Mouse (Mus musculus) forebrain, embryonic 11.5 days (tissue): Measurements from ENCODE around the gene Tspan13. TPM values are rescaled to one million over a fixed set of nuclear protein-coding genes. Genes with fewer than 3 reads are reported as not detected.

ENCODE experiments used
- ATAC-seq: fragments of 200-750 bp; cut with Nextera tagmentation; replicated peaks from 2 replicates; pipeline ENCODE4 v1.8.0; 2017; ENCODE audit warnings: moderate TSS enrichment; ENCODE audit not compliant: low FRiP score
- DNase-seq: peaks from one replicate; pipeline ENCODE4 v3.0.0-alpha.2; 2017; ENCODE audit warnings: low spot score
- H3K27ac ChIP-seq: fragments of 300-500 bp; sonication (generic); 2 replicates; pipeline ENCODE4 v1.5.1; 2014; ENCODE audit warnings: low read depth, low read length
- H3K27me3 ChIP-seq: fragments of 300-500 bp; sonication (generic); 2 replicates; pipeline ENCODE4 v1.6.1; 2014; ENCODE audit warnings: mild to moderate bottlenecking, low read length, mixed read lengths; ENCODE audit not compliant: control insufficient read depth, insufficient read depth
- H3K36me3 ChIP-seq: fragments of 300-500 bp; sonication (generic); 2 replicates; pipeline ENCODE4 v1.6.1; 2014; ENCODE audit warnings: mild to moderate bottlenecking, low read length, moderate library complexity, mixed read lengths; ENCODE audit not compliant: control insufficient read depth, insufficient read depth
- H3K4me1 ChIP-seq: fragments of 300-500 bp; sonication (generic); replicated peaks from 2 replicates; pipeline ENCODE4 v1.6.1; 2014; ENCODE audit warnings: low read length, mixed read lengths; ENCODE audit not compliant: control insufficient read depth, insufficient read depth
- H3K4me2 ChIP-seq: fragments of 300-500 bp; sonication (generic); 2 replicates; pipeline ENCODE4 v1.6.1; 2014; ENCODE audit warnings: low read depth, mild to moderate bottlenecking, low read length, moderate library complexity, mixed read lengths; ENCODE audit not compliant: severe bottlenecking
- H3K4me3 ChIP-seq: fragments of 300-500 bp; sonication (generic); 2 replicates; pipeline ENCODE4 v1.5.1; 2014; ENCODE audit warnings: low read depth, low read length
- H3K9ac ChIP-seq: fragments of 300-500 bp; sonication (generic); 2 replicates; pipeline ENCODE4 v1.6.1; 2014; ENCODE audit warnings: low read length
- H3K9me3 ChIP-seq: fragments of 300-500 bp; sonication (generic); 2 replicates; pipeline ENCODE4 v1.6.1; 2016; ENCODE audit warnings: low read length, mixed read lengths; ENCODE audit not compliant: control insufficient read depth
- WGBS: fragments of 180-500 bp; shearing (Covaris S2); extraction: QIAGEN DNeasy Blood & Tissue Kit; methylation state at CpG from one replicate; pipeline ENCODE4 v1.1.7; 2014; 5-methylcytosine and 5-hydroxymethylcytosine counted together
- polyA plus RNA-seq: library from polyadenylated mRNA; unstranded; fragments of >200 nt; fragmentation: Nextera tagmentation; extraction: Ambion mirVana; gene quantifications from 2 replicates; pipeline ENCODE4 v1.2.1, GENCODE M21; 2014

Tspan13 gene
- 187 and 199 TPM in 2 replicates for polyA plus RNA-seq

- peak within 1 kb of the TSS; percentile 97 for H3K9ac ChIP-seq
- no peaks in the 10 kb centered on the region; the same call in 1 of the 2 replicates for H3K4me1 ChIP-seq
- peak within 1 kb of the TSS; percentile 72 for H3K27ac ChIP-seq
- under 1% methylated on average over 35 of the region's 35 CpGs for WGBS
- no peaks in the 10 kb centered on the region for H3K9me3 ChIP-seq
- peak within 1 kb of the TSS; percentile 59 for H3K4me2 ChIP-seq
- H3K27me3 ChIP-seq = no peaks in the 10 kb centered on the region
- peak; percentile 99 for ATAC-seq
- H3K4me3 ChIP-seq = peak within 1 kb of the TSS; percentile 93
- H3K36me3 ChIP-seq = no peaks in the 10 kb centered on the region
- DNase-seq = peak; percentile 95
These were observed at the start of gene Tspan13 for GRCm38 (mm10) chr12:36042348-36042778. TSS of gene Tspan13 (minus strand) at chr12:36042500.

- DNase-seq (no peak), ATAC-seq (no peak)
- H3K4me1 ChIP-seq = no peaks in the 10 kb centered on the region
- H3K9ac ChIP-seq = no peak overlapping the region
- no peak overlapping the region for H3K27ac ChIP-seq
- no peaks in the 10 kb centered on the region for H3K27me3 ChIP-seq
- no peaks in the 10 kb centered on the region for H3K9me3 ChIP-seq
- no peak overlapping the region for H3K4me3 ChIP-seq
- 97% methylated on average over 10 of the region's 10 CpGs for WGBS
- peaks cover 3% of the 10 kb centered on the region; the same call in 1 of the 2 replicates for H3K36me3 ChIP-seq
- no peak overlapping the region for H3K4me2 ChIP-seq
These were observed 49.7 kb upstream of the Tspan13 start for GRCm38 (mm10) chr12:36091964-36092363.

- Histone ChIP-seq H3K27ac (no peak overlapping the region), H3K4me3 (no peak overlapping the region), H3K9me3 (no peaks in the 10 kb centered on the region), H3K27me3 (no peaks in the 10 kb centered on the region), H3K4me1 (no peaks in the 10 kb centered on the region), H3K36me3 (peaks cover 3% of the 10 kb centered on the region; the same call in 1 of the 2 replicates), H3K4me2 (no peak overlapping the region), H3K9ac (no peak overlapping the region)
- no peak for ATAC-seq
- 87% methylated on average over 6 of the region's 6 CpGs for WGBS
- no peak for DNase-seq
These were observed 46.9 kb upstream of the Tspan13 start for GRCm38 (mm10) chr12:36089221-36089620.

GRCm38 (mm10) chr12:36088804-36089203, 46.5 kb upstream of the Tspan13 start:
- H3K27me3 ChIP-seq = no peaks in the 10 kb centered on the region
- H3K4me1 ChIP-seq = no peaks in the 10 kb centered on the region
- H3K9me3 ChIP-seq = no peaks in the 10 kb centered on the region
- ATAC-seq (no peak), DNase-seq (no peak)
- no peak overlapping the region for H3K27ac ChIP-seq
- H3K9ac ChIP-seq = no peak overlapping the region
- H3K4me2 ChIP-seq = no peak overlapping the region
- peaks cover 3% of the 10 kb centered on the region; the same call in 1 of the 2 replicates for H3K36me3 ChIP-seq
- 93% methylated on average over 1 of the region's 1 CpGs for WGBS
- no peak overlapping the region for H3K4me3 ChIP-seq

GRCm38 (mm10) chr12:36085380-36085779, 43.1 kb upstream of the Tspan13 start:
- no peak overlapping the region for H3K9ac ChIP-seq
- H3K4me1 ChIP-seq = no peaks in the 10 kb centered on the region
- no peak overlapping the region for H3K27ac ChIP-seq
- no peaks in the 10 kb centered on the region for H3K9me3 ChIP-seq
- ATAC-seq (no peak), DNase-seq (no peak)
- H3K36me3 ChIP-seq = no peaks in the 10 kb centered on the region
- no peak overlapping the region for H3K4me2 ChIP-seq
- H3K4me3 ChIP-seq = no peak overlapping the region
- 91% methylated on average over 2 of the region's 2 CpGs for WGBS
- H3K27me3 ChIP-seq = no peaks in the 10 kb centered on the region

- WGBS = 79% methylated on average over 4 of the region's 4 CpGs
- H3K9me3 ChIP-seq = no peaks in the 10 kb centered on the region
- DNase-seq (no peak), ATAC-seq (no peak)
- H3K4me1 ChIP-seq = no peaks in the 10 kb centered on the region
- no peaks in the 10 kb centered on the region for H3K36me3 ChIP-seq
- H3K4me3 ChIP-seq = no peak overlapping the region
- H3K27me3 ChIP-seq = no peaks in the 10 kb centered on the region
- H3K27ac ChIP-seq = no peak overlapping the region
- no peak overlapping the region for H3K4me2 ChIP-seq
- H3K9ac ChIP-seq = no peak overlapping the region
These were observed 36.0 kb upstream of the Tspan13 start for GRCm38 (mm10) chr12:36078101-36078899.

- Histone ChIP-seq H3K27me3 (no peaks in the 10 kb centered on the region), H3K4me2 (no peak overlapping the region), H3K4me3 (no peak overlapping the region), H3K9ac (no peak overlapping the region), H3K36me3 (no peaks in the 10 kb centered on the region), H3K9me3 (no peaks in the 10 kb centered on the region), H3K27ac (no peak overlapping the region), H3K4me1 (no peaks in the 10 kb centered on the region)
- WGBS = 11% methylated on average over 5 of the region's 5 CpGs
- ATAC-seq = no peak
- DNase-seq = no peak
These were observed 30.6 kb upstream of the Tspan13 start for GRCm38 (mm10) chr12:36072860-36073259.

- 92% methylated on average over 4 of the region's 4 CpGs for WGBS
- no peak for ATAC-seq
- no peaks in the 10 kb centered on the region for H3K36me3 ChIP-seq
These were observed 27.9 kb upstream of the Tspan13 start for GRCm38 (mm10) chr12:36070231-36070630.

GRCm38 (mm10) chr12:36067538-36067937, 25.2 kb upstream of the Tspan13 start:
- H3K27ac ChIP-seq = no peak overlapping the region
- H3K9me3 ChIP-seq = peaks cover 2% of the 10 kb centered on the region; the same call in 1 of the 2 replicates
- WGBS = 91% methylated on average over 2 of the region's 2 CpGs
- no peaks in the 10 kb centered on the region for H3K4me1 ChIP-seq
- H3K4me3 ChIP-seq = no peak overlapping the region
- H3K36me3 ChIP-seq = no peaks in the 10 kb centered on the region
- H3K4me2 ChIP-seq = no peak overlapping the region
- DNase-seq = no peak
- ATAC-seq = no peak
- no peak overlapping the region for H3K9ac ChIP-seq
- no peaks in the 10 kb centered on the region for H3K27me3 ChIP-seq

More at GRCm38 (mm10) chr12:36070231-36070630, 27.9 kb upstream of the Tspan13 start:
- H3K9me3 ChIP-seq = no peaks in the 10 kb centered on the region; the same call in 1 of the 2 replicates
- H3K4me3 ChIP-seq = no peak overlapping the region
- no peak overlapping the region for H3K4me2 ChIP-seq
- H3K27ac ChIP-seq = no peak overlapping the region
- no peaks in the 10 kb centered on the region for H3K4me1 ChIP-seq
- H3K27me3 ChIP-seq = no peaks in the 10 kb centered on the region
- no peak for DNase-seq
- H3K9ac ChIP-seq = no peak overlapping the region
